Mouse (Mus musculus): Measurements from ENCODE around the gene Ctsj. TPM values are rescaled to one million over a fixed set of nuclear protein-coding genes. Genes with fewer than 3 reads are reported as not detected.
"Not testable (repeated sequence)": the region's sequence is repeated elsewhere in the genome, so short reads cannot be mapped to it uniquely, and the experiment has no call there.

Ctsj gene
- polyA plus RNA-seq (2014; fragmentation: Nextera tagmentation; extraction: Ambion mirVana) = not detected in 2 replicates

- DNase-seq (ENCODE audit: low spot score) (no peak), ATAC-seq (replicated peaks; ENCODE audit: insufficient number of reproducible peaks, low FRiP score, low TSS enrichment, low read depth) (no peak)
- no peaks in the 10 kb centered on the region; the same call in 1 of the 2 replicates for H3K9me3 ChIP-seq (replicated peaks; ENCODE audit: control insufficient read depth, low read length)
- 83% methylated on average over 3 of the region's 3 CpGs for WGBS
- H3K4me3 ChIP-seq (ENCODE audit: low read depth, low read length) = no peak within 1 kb of the TSS
- no peak within 1 kb of the TSS for H3K9ac ChIP-seq (replicated peaks; ENCODE audit: low read length)
- no peak within 1 kb of the TSS for H3K4me2 ChIP-seq (ENCODE audit: low read depth, low read length)
- H3K4me1 ChIP-seq (ENCODE audit: control insufficient read depth, insufficient read depth, low read length) = no peaks in the 10 kb centered on the region
- H3K27me3 ChIP-seq (ENCODE audit: control insufficient read depth, insufficient read depth, low read length) = no peaks in the 10 kb centered on the region
- H3K27ac ChIP-seq (replicated peaks; ENCODE audit: low read depth, low read length) = no peak within 1 kb of the TSS
- H3K36me3 ChIP-seq (replicated peaks; ENCODE audit: control insufficient read depth, insufficient read depth, low read depth, low read length) = no peaks in the 10 kb centered on the region
These were observed at the start of gene Ctsj for GRCm38 (mm10) chr13:61005859-61006258. Ctsj (minus strand) TSS chr13:61005959.

- 53% methylated on average over 3 of the region's 3 CpGs for WGBS
These were observed 34.8 kb upstream of the Ctsj start, which contains the start of gene Ctsq for GRCm38 (mm10) chr13:61040531-61040930. Ctsq (minus strand) TSS chr13:61040631.

GRCm38 (mm10) chr13:61022785-61023184 lies 17.0 kb upstream of the Ctsj start:
- Histone ChIP-seq H3K9ac (replicated peaks; ENCODE audit: low read length) (no peak overlapping the region), H3K27ac (replicated peaks; ENCODE audit: low read depth, low read length) (no peak overlapping the region), H3K36me3 (replicated peaks; ENCODE audit: control insufficient read depth, insufficient read depth, low read depth, low read length) (no peaks in the 10 kb centered on the region), H3K9me3 (replicated peaks; ENCODE audit: control insufficient read depth, low read length) (no peaks in the 10 kb centered on the region), H3K27me3 (ENCODE audit: control insufficient read depth, insufficient read depth, low read length) (no peaks in the 10 kb centered on the region), H3K4me1 (ENCODE audit: control insufficient read depth, insufficient read depth, low read length) (no peaks in the 10 kb centered on the region), H3K4me2 (ENCODE audit: low read depth, low read length) (no peak overlapping the region), H3K4me3 (ENCODE audit: low read depth, low read length) (no peak overlapping the region)
- 92% methylated on average over 3 of the region's 3 CpGs for WGBS
- DNase-seq (ENCODE audit: low spot score) = no peak
- no peak for ATAC-seq (replicated peaks; ENCODE audit: insufficient number of reproducible peaks, low FRiP score, low TSS enrichment, low read depth)

More at GRCm38 (mm10) chr13:61040531-61040930, 34.8 kb upstream of the Ctsj start, which contains the start of gene Ctsq:
- Histone ChIP-seq H3K4me1 (ENCODE audit: control insufficient read depth, insufficient read depth, low read length) (no peaks in the 10 kb centered on the region), H3K27ac (replicated peaks; ENCODE audit: low read depth, low read length) (no peak within 1 kb of the TSS), H3K9me3 (replicated peaks; ENCODE audit: control insufficient read depth, low read length) (no peaks in the 10 kb centered on the region), H3K4me2 (ENCODE audit: low read depth, low read length) (no peak within 1 kb of the TSS), H3K9ac (replicated peaks; ENCODE audit: low read length) (no peak within 1 kb of the TSS), H3K27me3 (ENCODE audit: control insufficient read depth, insufficient read depth, low read length) (no peaks in the 10 kb centered on the region), H3K4me3 (ENCODE audit: low read depth, low read length) (no peak within 1 kb of the TSS), H3K36me3 (replicated peaks; ENCODE audit: control insufficient read depth, insufficient read depth, low read depth, low read length) (no peaks in the 10 kb centered on the region)
- no peak for ATAC-seq (replicated peaks; ENCODE audit: insufficient number of reproducible peaks, low FRiP score, low TSS enrichment, low read depth)
- DNase-seq (ENCODE audit: low spot score) = no peak

DNA sequence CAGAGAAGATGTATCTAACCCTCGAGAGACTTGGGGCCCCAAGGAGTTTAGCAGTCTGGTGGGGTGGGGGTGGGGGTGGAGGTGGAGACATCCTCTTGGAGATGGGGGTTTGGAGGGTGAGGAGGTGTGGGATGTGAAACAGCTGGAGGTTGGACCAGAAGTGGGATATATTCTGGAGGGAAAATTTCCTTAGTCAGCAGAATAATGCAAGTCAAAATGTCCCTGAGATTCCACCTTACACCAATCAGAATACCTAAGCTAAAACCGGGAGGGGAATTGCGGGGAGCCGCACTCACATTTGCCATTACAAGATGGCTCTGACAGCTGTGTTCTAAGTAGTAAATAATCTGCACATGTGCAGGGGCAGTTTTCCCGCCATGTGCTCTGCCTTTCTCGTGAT lies 16.1 kb upstream of the Ctsj start:
- DNase-seq (ENCODE audit: low spot score) (no peak), ATAC-seq (replicated peaks; ENCODE audit: insufficient number of reproducible peaks, low FRiP score, low TSS enrichment, low read depth) (no peak)
- WGBS = 78% methylated on average over 4 of the region's 6 CpGs
- H3K27me3 ChIP-seq (ENCODE audit: control insufficient read depth, insufficient read depth, low read length) = no peaks in the 10 kb centered on the region
- H3K4me1 ChIP-seq (ENCODE audit: control insufficient read depth, insufficient read depth, low read length) = no peaks in the 10 kb centered on the region
- no peak overlapping the region for H3K9ac ChIP-seq (replicated peaks; ENCODE audit: low read length)
- no peaks in the 10 kb centered on the region for H3K9me3 ChIP-seq (replicated peaks; ENCODE audit: control insufficient read depth, low read length)
- no peak overlapping the region for H3K4me3 ChIP-seq (ENCODE audit: low read depth, low read length)
- no peaks in the 10 kb centered on the region for H3K36me3 ChIP-seq (replicated peaks; ENCODE audit: control insufficient read depth, insufficient read depth, low read depth, low read length)
- no peak overlapping the region for H3K27ac ChIP-seq (replicated peaks; ENCODE audit: low read depth, low read length)
- H3K4me2 ChIP-seq (ENCODE audit: low read depth, low read length) = no peak overlapping the region

- Histone ChIP-seq H3K4me2 (ENCODE audit: low read depth, low read length) (no peak overlapping the region), H3K9ac (replicated peaks; ENCODE audit: low read length) (no peak overlapping the region), H3K4me1 (ENCODE audit: control insufficient read depth, insufficient read depth, low read length) (no peaks in the 10 kb centered on the region), H3K27me3 (ENCODE audit: control insufficient read depth, insufficient read depth, low read length) (no peaks in the 10 kb centered on the region), H3K4me3 (ENCODE audit: low read depth, low read length) (no peak overlapping the region), H3K27ac (replicated peaks; ENCODE audit: low read depth, low read length) (no peak overlapping the region), H3K9me3 (replicated peaks; ENCODE audit: control insufficient read depth, low read length) (peaks cover 4% of the 10 kb centered on the region), H3K36me3 (replicated peaks; ENCODE audit: control insufficient read depth, insufficient read depth, low read depth, low read length) (no peaks in the 10 kb centered on the region)
- no peak for DNase-seq (ENCODE audit: low spot score)
- 85% methylated on average over 4 of the region's 4 CpGs for WGBS
- no peak for ATAC-seq (replicated peaks; ENCODE audit: insufficient number of reproducible peaks, low FRiP score, low TSS enrichment, low read depth)
These were observed 4.4 kb upstream of the Ctsj start for GRCm38 (mm10) chr13:61010171-61010570.

- Histone ChIP-seq H3K9ac (replicated peaks; ENCODE audit: low read length) (no peak overlapping the region), H3K36me3 (replicated peaks; ENCODE audit: control insufficient read depth, insufficient read depth, low read depth, low read length) (no peaks in the 10 kb centered on the region), H3K4me3 (ENCODE audit: low read depth, low read length) (no peak overlapping the region), H3K27ac (replicated peaks; ENCODE audit: low read depth, low read length) (no peak overlapping the region), H3K9me3 (replicated peaks; ENCODE audit: control insufficient read depth, low read length) (0 out of 2 replicates have a peak, but pooled peaks cover 5% of the 10 kb centered on the region), H3K4me2 (ENCODE audit: low read depth, low read length) (no peak overlapping the region), H3K4me1 (ENCODE audit: control insufficient read depth, insufficient read depth, low read length) (no peaks in the 10 kb centered on the region), H3K27me3 (ENCODE audit: control insufficient read depth, insufficient read depth, low read length) (no peaks in the 10 kb centered on the region)
- ATAC-seq (replicated peaks; ENCODE audit: insufficient number of reproducible peaks, low FRiP score, low TSS enrichment, low read depth) (no peak), DNase-seq (ENCODE audit: low spot score) (no peak)
- 65% methylated on average over 2 of the region's 2 CpGs for WGBS
These were observed 8.2 kb downstream of the Ctsj start for GRCm38 (mm10) chr13:60997600-60997999.

GRCm38 (mm10) chr13:60986915-60987314 lies 18.8 kb downstream of the Ctsj start:
- H3K4me1 ChIP-seq (ENCODE audit: control insufficient read depth, insufficient read depth, low read length); H3K9ac ChIP-seq (replicated peaks; ENCODE audit: low read length); H3K27ac ChIP-seq (replicated peaks; ENCODE audit: low read depth, low read length); H3K36me3 ChIP-seq (replicated peaks; ENCODE audit: control insufficient read depth, insufficient read depth, low read depth, low read length); H3K9me3 ChIP-seq (replicated peaks; ENCODE audit: control insufficient read depth, low read length); DNase-seq (ENCODE audit: low spot score); H3K4me2 ChIP-seq (ENCODE audit: low read depth, low read length); H3K4me3 ChIP-seq (ENCODE audit: low read depth, low read length); ATAC-seq (replicated peaks; ENCODE audit: insufficient number of reproducible peaks, low FRiP score, low TSS enrichment, low read depth); H3K27me3 ChIP-seq (ENCODE audit: control insufficient read depth, insufficient read depth, low read length): not testable (repeated sequence)
- WGBS = 56% methylated on average over 4 of the region's 5 CpGs

DNA sequence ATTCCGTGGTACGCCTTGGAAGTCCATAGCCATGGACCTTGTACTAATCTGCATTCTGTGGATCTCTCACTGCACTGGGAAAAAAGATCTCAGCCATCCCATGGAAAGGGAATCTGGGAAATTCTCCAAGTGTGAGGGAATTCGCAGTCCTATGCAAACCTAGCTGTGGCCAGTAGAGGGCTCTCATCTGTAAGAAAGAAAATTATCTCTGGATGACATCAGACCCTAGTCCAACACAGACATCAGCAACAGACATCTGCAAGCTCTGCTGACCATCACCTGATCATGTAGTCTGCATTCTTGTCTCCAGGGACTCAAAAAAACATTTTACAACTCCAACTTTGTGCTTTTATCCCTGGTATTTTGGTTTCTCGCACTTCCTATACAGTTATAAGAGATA lies 33.4 kb downstream of the Ctsj start:
- not testable (repeated sequence) for H3K9me3 ChIP-seq (replicated peaks; ENCODE audit: control insufficient read depth, low read length); ATAC-seq (replicated peaks; ENCODE audit: insufficient number of reproducible peaks, low FRiP score, low TSS enrichment, low read depth); H3K27me3 ChIP-seq (ENCODE audit: control insufficient read depth, insufficient read depth, low read length); H3K27ac ChIP-seq (replicated peaks; ENCODE audit: low read depth, low read length); DNase-seq (ENCODE audit: low spot score); H3K4me3 ChIP-seq (ENCODE audit: low read depth, low read length); H3K4me2 ChIP-seq (ENCODE audit: low read depth, low read length); H3K4me1 ChIP-seq (ENCODE audit: control insufficient read depth, insufficient read depth, low read length); H3K9ac ChIP-seq (replicated peaks; ENCODE audit: low read length); H3K36me3 ChIP-seq (replicated peaks; ENCODE audit: control insufficient read depth, insufficient read depth, low read depth, low read length)
- WGBS = 74% methylated on average over 4 of the region's 4 CpGs

Measured in embryonic facial prominence, embryonic 11.5 days (tissue).